Mouse (Mus musculus) gastrocnemius, postnatal 10 days (tissue): ENCODE results near the gene Kctd18. TPM values are rescaled to one million over a fixed set of nuclear protein-coding genes. Genes with fewer than 3 reads are reported as not detected.

ENCODE experiments used
- total RNA-seq, 2 experiments: library from RNA; stranded (reverse); gene quantifications; 2 replicates each; pipeline ENCODE4 v1.2.3; 2021

The Kctd18 gene
- total RNA-seq, 2 experiments from 2014 or later: 7.7 to 8.0 TPM

Other genes starting within 250 kb of the Kctd18 start
- gene Spats2l, start 244.8 kb downstream of the Kctd18 start, total RNA-seq: 10 to 100 TPM; 31.3 to 40.4 TPM
- 1 to 10 TPM; 2.8 to 4.2 TPM for gene Sgo2a, start 23.0 kb downstream of the Kctd18 start, total RNA-seq
- gene Aox1, start 11.0 kb upstream of the Kctd18 start, total RNA-seq: 1 to 10 TPM; 4.2 to 4.3 TPM
- gene Aox3, start 94.2 kb upstream of the Kctd18 start, total RNA-seq: under 1 TPM; 0.16 to 0.38 TPM
- 1 to 10 TPM in 1 of 2 experiments, under 1 TPM in 1; 0.26 to 1.4 TPM for gene Aox4, start 191.4 kb upstream of the Kctd18 start, total RNA-seq